Mouse (Mus musculus) embryonic facial prominence, embryonic 13.5 days (tissue): ENCODE results near the gene Trmu. TPM values are rescaled to one million over a fixed set of nuclear protein-coding genes. Genes with fewer than 3 reads are reported as not detected.
A peak's percentile ranks its signal among the peaks of the same experiment; 100 is the strongest.
"Not testable (repeated sequence)": the region's sequence is repeated elsewhere in the genome, so short reads cannot be mapped to it uniquely, and the experiment has no call there.

Source experiments
- ATAC-seq: fragments of 200-750 bp; cut with Nextera tagmentation; 2 replicates; pipeline ENCODE4 v1.8.0; 2017; ENCODE audit warnings: low read depth; ENCODE audit not compliant: insufficient number of reproducible peaks, insufficient read depth, low FRiP score, low TSS enrichment
- H3K27ac ChIP-seq: fragments of 300-500 bp; sonication (generic); 2 replicates; pipeline ENCODE4 v1.5.1; 2015; ENCODE audit warnings: moderate library complexity, mild to moderate bottlenecking, inconsistent platforms
- H3K27me3 ChIP-seq: fragments of 300-500 bp; sonication (generic); 2 replicates; pipeline ENCODE4 v1.6.1; 2015; ENCODE audit warnings: mild to moderate bottlenecking, inconsistent platforms
- H3K36me3 ChIP-seq: fragments of 300-500 bp; sonication (generic); 2 replicates; pipeline ENCODE4 v1.6.1; 2015; ENCODE audit warnings: mild to moderate bottlenecking, inconsistent platforms
- H3K4me1 ChIP-seq: fragments of 300-500 bp; sonication (generic); 2 replicates; pipeline ENCODE4 v1.6.1; 2015; ENCODE audit warnings: inconsistent platforms
- H3K4me2 ChIP-seq: fragments of 300-500 bp; sonication (generic); 2 replicates; pipeline ENCODE4 v1.6.1; 2015; ENCODE audit warnings: moderate library complexity, mild to moderate bottlenecking, inconsistent platforms
- H3K4me3 ChIP-seq: fragments of 300-500 bp; sonication (generic); 2 replicates; pipeline ENCODE4 v1.5.1; 2015; ENCODE audit warnings: mild to moderate bottlenecking, inconsistent platforms
- H3K9ac ChIP-seq: fragments of 300-500 bp; sonication (generic); 2 replicates; pipeline ENCODE4 v1.6.1; 2015; ENCODE audit warnings: mild to moderate bottlenecking, inconsistent platforms
- H3K9me3 ChIP-seq: fragments of 300-500 bp; sonication (generic); 2 replicates; pipeline ENCODE4 v1.6.1; 2016; ENCODE audit warnings: inconsistent platforms
- WGBS: fragments of 180-500 bp; shearing (Covaris S2); methylation state at CpG from one replicate; pipeline ENCODE4 v1.1.7; 2015; ENCODE audit warnings: mixed read lengths; 5-methylcytosine and 5-hydroxymethylcytosine counted together
- polyA plus RNA-seq: library from polyadenylated mRNA; unstranded; fragments of >200 nt; fragmentation: Nextera tagmentation; extraction: Ambion mirVana; gene quantifications from 2 replicates; pipeline ENCODE4 v1.2.1, GENCODE M21; 2015

The Trmu gene
- polyA plus RNA-seq, 1 experiment from 2014 or later, result 49.4 TPM

- peak; percentile 95 for ATAC-seq
- H3K4me3 ChIP-seq, result peak within 1 kb of the TSS; percentile 83
- H3K27me3 ChIP-seq, result no peaks in the 10 kb centered on the region
- H3K9me3 ChIP-seq, result no peaks in the 10 kb centered on the region
- WGBS, result under 1% methylated on average over 42 of the region's 42 CpGs
- H3K27ac ChIP-seq, result peak within 1 kb of the TSS; percentile 65
- H3K4me2 ChIP-seq, result peak within 1 kb of the TSS; percentile 86
- peak within 1 kb of the TSS; percentile 87 for H3K9ac ChIP-seq
- H3K36me3 ChIP-seq, result peaks cover 32% of the 10 kb centered on the region
- H3K4me1 ChIP-seq, result peaks cover 20% of the 10 kb centered on the region
Measured at GRCm38 (mm10) chr15:85859490-85860031, 19.6 kb upstream of the Trmu start, which contains the start of gene Gtse1. Gene Gtse1, plus strand, starts transcription at chr15:85859745.

GRCm38 (mm10) chr15:85865913-85866312, 13.2 kb upstream of the Trmu start:
- H3K36me3 ChIP-seq, result peaks cover 84% of the 10 kb centered on the region

GRCm38 (mm10) chr15:85867696-85868095, 11.4 kb upstream of the Trmu start:
- Histone ChIP-seq H3K4me3 (no peak overlapping the region), H3K27ac (no peak overlapping the region), H3K4me1 (no peaks in the 10 kb centered on the region), H3K9me3 (no peaks in the 10 kb centered on the region), H3K36me3 (peaks cover 92% of the 10 kb centered on the region), H3K27me3 (no peaks in the 10 kb centered on the region), H3K4me2 (no peak overlapping the region), H3K9ac (0 out of 2 replicates have a peak overlapping the region, but pooled peaks have one; percentile 21)
- ATAC-seq, result no peak
- WGBS, result 50% methylated on average over 6 of the region's 6 CpGs

More at GRCm38 (mm10) chr15:85865913-85866312, 13.2 kb upstream of the Trmu start:
- not testable (repeated sequence) for H3K27ac ChIP-seq, H3K9me3 ChIP-seq, H3K4me3 ChIP-seq, H3K9ac ChIP-seq, H3K27me3 ChIP-seq, ATAC-seq, H3K4me2 ChIP-seq, H3K4me1 ChIP-seq
- 87% methylated on average over 7 of the region's 7 CpGs for WGBS

- Histone ChIP-seq H3K4me2 (no peak overlapping the region), H3K36me3 (peaks cover 48% of the 10 kb centered on the region), H3K27me3 (no peaks in the 10 kb centered on the region), H3K4me3 (no peak overlapping the region), H3K27ac (no peak overlapping the region), H3K9ac (no peak overlapping the region), H3K9me3 (no peaks in the 10 kb centered on the region), H3K4me1 (peaks cover 19% of the 10 kb centered on the region)
- 92% methylated on average over 7 of the region's 7 CpGs for WGBS
- no peak for ATAC-seq
Measured at GRCm38 (mm10) chr15:85877336-85877735, 1.8 kb upstream of the Trmu start.

GRCm38 (mm10) chr15:85879498-85879895, 385 bp downstream of the Trmu start:
- H3K36me3 ChIP-seq, result peaks cover 50% of the 10 kb centered on the region
- no peak for ATAC-seq

GRCm38 (mm10) chr15:85885606-85886005, 6.5 kb downstream of the Trmu start:
- WGBS, result 91% methylated on average over 5 of the region's 5 CpGs
- Histone ChIP-seq H3K4me1 (peaks cover 1% of the 10 kb centered on the region), H3K27me3 (no peaks in the 10 kb centered on the region), H3K36me3 (peaks cover 68% of the 10 kb centered on the region), H3K4me3 (no peak overlapping the region), H3K9me3 (no peaks in the 10 kb centered on the region), H3K27ac (no peak overlapping the region), H3K9ac (no peak overlapping the region), H3K4me2 (no peak overlapping the region)
- ATAC-seq, result no peak

More at GRCm38 (mm10) chr15:85879498-85879895, 385 bp downstream of the Trmu start:
- Histone ChIP-seq H3K9me3 (no peaks in the 10 kb centered on the region), H3K9ac (peak overlapping the region; percentile 94), H3K27ac (peak overlapping the region; percentile 85), H3K4me2 (peak overlapping the region; percentile 82), H3K4me3 (peak overlapping the region; percentile 80), H3K4me1 (peaks cover 19% of the 10 kb centered on the region), H3K27me3 (no peaks in the 10 kb centered on the region)
- WGBS, result 1% methylated on average over 18 of the region's 18 CpGs

- no peaks in the 10 kb centered on the region for H3K4me1 ChIP-seq
- H3K9me3 ChIP-seq, result no peaks in the 10 kb centered on the region
- H3K36me3 ChIP-seq, result peaks cover 84% of the 10 kb centered on the region
- no peak overlapping the region for H3K27ac ChIP-seq
- H3K4me3 ChIP-seq, result no peak overlapping the region
- WGBS, result 86% methylated on average over 4 of the region's 4 CpGs
- H3K9ac ChIP-seq, result no peak overlapping the region
- ATAC-seq, result no peak
- H3K4me2 ChIP-seq, result no peak overlapping the region
- H3K27me3 ChIP-seq, result no peaks in the 10 kb centered on the region
Measured at GRCm38 (mm10) chr15:85889235-85889634, 10.1 kb downstream of the Trmu start.

- H3K27ac ChIP-seq, result no peak overlapping the region
- H3K9me3 ChIP-seq, result no peaks in the 10 kb centered on the region
- H3K36me3 ChIP-seq, result peaks cover 84% of the 10 kb centered on the region
- H3K4me2 ChIP-seq, result no peak overlapping the region
- H3K4me1 ChIP-seq, result no peaks in the 10 kb centered on the region
- no peak overlapping the region for H3K9ac ChIP-seq
- H3K27me3 ChIP-seq, result no peaks in the 10 kb centered on the region
- ATAC-seq, result no peak
- H3K4me3 ChIP-seq, result no peak overlapping the region
- 93% methylated on average over 10 of the region's 10 CpGs for WGBS
Measured at GRCm38 (mm10) chr15:85891971-85892370, 12.9 kb downstream of the Trmu start.

- H3K4me2 ChIP-seq, result no peak overlapping the region
- H3K27me3 ChIP-seq, result no peaks in the 10 kb centered on the region
- no peak overlapping the region for H3K9ac ChIP-seq
- no peaks in the 10 kb centered on the region for H3K4me1 ChIP-seq
- ATAC-seq, result no peak
- H3K4me3 ChIP-seq, result no peak overlapping the region
- H3K9me3 ChIP-seq, result no peaks in the 10 kb centered on the region
- H3K36me3 ChIP-seq, result peaks cover 90% of the 10 kb centered on the region
- H3K27ac ChIP-seq, result no peak overlapping the region
- WGBS, result 88% methylated on average over 13 of the region's 13 CpGs
Measured at GRCm38 (mm10) chr15:85892498-85893118, 13.5 kb downstream of the Trmu start.

GRCm38 (mm10) chr15:85893871-85894270, 14.8 kb downstream of the Trmu start:
- no peaks in the 10 kb centered on the region for H3K4me1 ChIP-seq
- peaks cover 92% of the 10 kb centered on the region for H3K36me3 ChIP-seq
- no peaks in the 10 kb centered on the region for H3K27me3 ChIP-seq
- H3K9ac ChIP-seq, result no peak overlapping the region
- no peak for ATAC-seq
- H3K4me2 ChIP-seq, result no peak overlapping the region
- H3K9me3 ChIP-seq, result no peaks in the 10 kb centered on the region
- WGBS, result 89% methylated on average over 7 of the region's 7 CpGs
- no peak overlapping the region for H3K27ac ChIP-seq
- H3K4me3 ChIP-seq, result no peak overlapping the region

GRCm38 (mm10) chr15:85896284-85896683, 17.2 kb downstream of the Trmu start:
- H3K9ac ChIP-seq, result no peak overlapping the region
- no peak overlapping the region for H3K4me3 ChIP-seq
- H3K4me2 ChIP-seq, result no peak overlapping the region
- peaks cover 84% of the 10 kb centered on the region for H3K36me3 ChIP-seq
- no peaks in the 10 kb centered on the region for H3K9me3 ChIP-seq
- no peak for ATAC-seq
- H3K27me3 ChIP-seq, result no peaks in the 10 kb centered on the region
- no peak overlapping the region for H3K27ac ChIP-seq
- no peaks in the 10 kb centered on the region for H3K4me1 ChIP-seq
- 16% methylated on average over 8 of the region's 8 CpGs for WGBS

GRCm38 (mm10) chr15:85897113-85897512, 18.0 kb downstream of the Trmu start:
- H3K36me3 ChIP-seq, result peaks cover 80% of the 10 kb centered on the region
- WGBS, result 86% methylated on average over 10 of the region's 10 CpGs

More at GRCm38 (mm10) chr15:85897113-85897512, 18.0 kb downstream of the Trmu start:
- no peak overlapping the region for H3K4me2 ChIP-seq
- H3K27me3 ChIP-seq, result no peaks in the 10 kb centered on the region
- no peaks in the 10 kb centered on the region for H3K4me1 ChIP-seq
- H3K4me3 ChIP-seq, result no peak overlapping the region
- no peak for ATAC-seq
- H3K9ac ChIP-seq, result no peak overlapping the region
- H3K27ac ChIP-seq, result no peak overlapping the region
- no peaks in the 10 kb centered on the region for H3K9me3 ChIP-seq
